Mouse (Mus musculus): ENCODE data around the gene Plcz1. TPM values are rescaled to one million over a fixed set of nuclear protein-coding genes. Genes with fewer than 3 reads are reported as not detected.

Plcz1 gene
- 0.27 TPM in 1 of 2 replicates, not detected in the other for polyA plus RNA-seq (2014; fragmentation: Nextera tagmentation; extraction: Ambion mirVana)

DNA sequence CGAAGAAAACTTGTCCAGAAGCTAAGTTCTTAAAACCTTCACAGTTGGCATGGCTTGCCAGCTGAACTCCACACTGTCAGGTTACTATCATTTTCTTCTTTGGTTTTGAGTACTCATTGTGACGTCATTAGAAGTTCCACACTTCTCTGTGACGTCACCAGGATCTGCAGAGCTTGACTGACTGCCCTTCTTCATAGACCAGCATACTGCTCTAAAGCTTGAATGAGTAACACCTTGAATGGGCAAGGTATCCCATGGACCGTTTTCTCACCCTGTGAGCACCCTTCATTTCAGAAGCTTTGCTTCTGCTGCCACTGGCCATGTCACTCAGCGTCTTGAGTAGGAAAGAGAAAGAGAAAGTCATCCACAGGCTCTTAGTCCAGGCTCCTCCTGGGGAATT, at the start of gene Plcz1:
TSS of gene Plcz1 (minus strand) at position 101 of the 400 bp plus-strand sequence.
- no peaks in the 10 kb centered on the region for H3K4me1 ChIP-seq (ENCODE audit: control insufficient read depth, insufficient read depth, low read length)
- H3K4me2 ChIP-seq = no peak within 1 kb of the TSS
- WGBS (ENCODE audit: insufficient replicate concordance) = 79% methylated on average over 5 of the region's 5 CpGs
- H3K27ac ChIP-seq (ENCODE audit: low read depth, low read length) = no peak within 1 kb of the TSS
- ATAC-seq (replicated peaks; ENCODE audit: insufficient number of reproducible peaks, low FRiP score, low TSS enrichment) = no peak
- no peak within 1 kb of the TSS for H3K4me3 ChIP-seq (ENCODE audit: low read depth, low read length)
- H3K9ac ChIP-seq (ENCODE audit: low read depth, low read length) = no peak within 1 kb of the TSS
- H3K27me3 ChIP-seq (ENCODE audit: control insufficient read depth, insufficient read depth, low read length) = no peaks in the 10 kb centered on the region
- no peaks in the 10 kb centered on the region for H3K36me3 ChIP-seq (ENCODE audit: control insufficient read depth, insufficient read depth, low read length)
- H3K9me3 ChIP-seq (replicated peaks; ENCODE audit: control insufficient read depth, low read length) = no peaks in the 10 kb centered on the region

DNA sequence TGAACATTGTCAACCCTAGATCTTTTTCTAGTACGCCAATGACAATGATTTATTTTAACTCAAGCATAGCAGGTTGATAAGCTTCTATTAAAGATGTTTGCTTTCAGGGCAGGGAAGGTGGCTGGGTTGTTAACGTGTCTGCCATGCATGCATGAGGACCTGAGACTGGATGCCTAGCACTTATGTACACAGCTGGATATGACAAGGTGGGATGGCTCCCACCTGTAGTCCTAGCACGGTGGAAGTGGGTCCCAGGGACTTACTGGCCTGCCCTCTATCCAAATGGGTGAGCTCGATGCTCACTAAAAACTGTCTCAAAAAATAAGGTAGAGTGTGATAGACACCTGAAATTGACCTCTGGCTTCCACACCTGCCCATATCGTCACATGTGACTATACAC, 48.6 kb upstream of the Plcz1 start:
- Histone ChIP-seq H3K27me3 (ENCODE audit: control insufficient read depth, insufficient read depth, low read length) (no peaks in the 10 kb centered on the region), H3K4me2 (no peak overlapping the region), H3K27ac (ENCODE audit: low read depth, low read length) (no peak overlapping the region), H3K4me1 (ENCODE audit: control insufficient read depth, insufficient read depth, low read length) (no peaks in the 10 kb centered on the region), H3K36me3 (ENCODE audit: control insufficient read depth, insufficient read depth, low read length) (no peaks in the 10 kb centered on the region), H3K9ac (ENCODE audit: low read depth, low read length) (no peak overlapping the region), H3K9me3 (replicated peaks; ENCODE audit: control insufficient read depth, low read length) (no peaks in the 10 kb centered on the region), H3K4me3 (ENCODE audit: low read depth, low read length) (no peak overlapping the region)
- ATAC-seq (replicated peaks; ENCODE audit: insufficient number of reproducible peaks, low FRiP score, low TSS enrichment) = no peak
- 81% methylated on average over 5 of the region's 5 CpGs for WGBS (ENCODE audit: insufficient replicate concordance)

DNA sequence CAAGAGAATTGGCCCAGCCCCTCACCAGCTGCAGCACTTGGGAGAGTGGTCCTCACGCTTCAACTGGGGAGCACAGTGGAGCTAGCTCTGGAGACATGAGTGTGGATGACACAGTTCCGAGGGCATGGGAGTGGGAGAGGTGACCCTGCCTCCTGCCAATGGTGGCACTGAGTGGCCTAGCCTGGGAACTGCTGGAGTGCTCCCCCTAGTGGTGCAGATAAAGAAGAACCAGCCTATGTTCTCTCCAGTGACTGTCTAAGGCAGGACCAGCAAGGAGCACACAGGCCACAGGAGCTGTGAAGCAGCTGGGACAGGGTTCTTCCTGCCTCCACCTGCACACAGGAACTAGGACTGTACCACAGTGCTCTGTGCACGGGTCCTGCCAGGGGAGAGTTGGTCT, 40.5 kb upstream of the Plcz1 start:
- Histone ChIP-seq H3K27me3 (ENCODE audit: control insufficient read depth, insufficient read depth, low read length) (no peaks in the 10 kb centered on the region), H3K27ac (ENCODE audit: low read depth, low read length) (no peak overlapping the region), H3K9ac (ENCODE audit: low read depth, low read length) (no peak overlapping the region), H3K4me3 (ENCODE audit: low read depth, low read length) (no peak overlapping the region), H3K4me2 (no peak overlapping the region), H3K36me3 (ENCODE audit: control insufficient read depth, insufficient read depth, low read length) (no peaks in the 10 kb centered on the region), H3K4me1 (ENCODE audit: control insufficient read depth, insufficient read depth, low read length) (no peaks in the 10 kb centered on the region), H3K9me3 (replicated peaks; ENCODE audit: control insufficient read depth, low read length) (no peaks in the 10 kb centered on the region)
- no peak; the same call in 1 of the 2 replicates for ATAC-seq (replicated peaks; ENCODE audit: insufficient number of reproducible peaks, low FRiP score, low TSS enrichment)
- WGBS (ENCODE audit: insufficient replicate concordance) = 65% methylated on average over 3 of the region's 3 CpGs

- H3K27me3 ChIP-seq (ENCODE audit: control insufficient read depth, insufficient read depth, low read length) = no peaks in the 10 kb centered on the region
- H3K4me2 ChIP-seq = no peak overlapping the region
- no peaks in the 10 kb centered on the region for H3K4me1 ChIP-seq (ENCODE audit: control insufficient read depth, insufficient read depth, low read length)
- 71% methylated on average over 7 of the region's 7 CpGs for WGBS (ENCODE audit: insufficient replicate concordance)
- no peak overlapping the region for H3K9ac ChIP-seq (ENCODE audit: low read depth, low read length)
- no peaks in the 10 kb centered on the region for H3K36me3 ChIP-seq (ENCODE audit: control insufficient read depth, insufficient read depth, low read length)
- ATAC-seq (replicated peaks; ENCODE audit: insufficient number of reproducible peaks, low FRiP score, low TSS enrichment) = no peak
- H3K27ac ChIP-seq (ENCODE audit: low read depth, low read length) = no peak overlapping the region
- H3K9me3 ChIP-seq (replicated peaks; ENCODE audit: control insufficient read depth, low read length) = no peaks in the 10 kb centered on the region
- H3K4me3 ChIP-seq (ENCODE audit: low read depth, low read length) = no peak overlapping the region
Measured at GRCm38 (mm10) chr6:140080933-140081332, 39.7 kb upstream of the Plcz1 start.

DNA sequence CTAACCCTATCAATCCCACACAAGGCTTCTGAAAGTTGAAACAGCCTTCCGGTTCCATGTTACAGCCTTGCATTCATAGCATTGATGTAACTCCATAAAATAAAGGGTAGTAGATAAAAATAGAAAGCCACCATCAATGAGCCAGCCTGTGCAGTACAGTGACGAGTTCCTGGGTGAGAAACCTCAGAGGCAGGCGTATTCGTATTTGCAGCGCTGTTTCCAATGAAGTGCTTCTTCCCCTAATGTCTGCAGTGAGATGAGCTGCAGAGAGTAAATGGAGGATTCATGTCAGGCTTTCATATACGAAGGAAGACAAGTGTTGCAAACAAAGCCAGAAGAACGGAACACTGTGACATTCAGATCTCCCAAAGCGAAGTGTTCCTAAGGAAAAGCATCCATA, 27.9 kb upstream of the Plcz1 start:
- Histone ChIP-seq H3K4me3 (ENCODE audit: low read depth, low read length) (no peak overlapping the region), H3K36me3 (ENCODE audit: control insufficient read depth, insufficient read depth, low read length) (no peaks in the 10 kb centered on the region), H3K9me3 (replicated peaks; ENCODE audit: control insufficient read depth, low read length) (no peaks in the 10 kb centered on the region), H3K27ac (ENCODE audit: low read depth, low read length) (no peak overlapping the region), H3K9ac (ENCODE audit: low read depth, low read length) (no peak overlapping the region), H3K4me1 (ENCODE audit: control insufficient read depth, insufficient read depth, low read length) (no peaks in the 10 kb centered on the region), H3K4me2 (no peak overlapping the region), H3K27me3 (ENCODE audit: control insufficient read depth, insufficient read depth, low read length) (no peaks in the 10 kb centered on the region)
- WGBS (ENCODE audit: insufficient replicate concordance) = 85% methylated on average over 8 of the region's 8 CpGs
- ATAC-seq (replicated peaks; ENCODE audit: insufficient number of reproducible peaks, low FRiP score, low TSS enrichment) = no peak

DNA sequence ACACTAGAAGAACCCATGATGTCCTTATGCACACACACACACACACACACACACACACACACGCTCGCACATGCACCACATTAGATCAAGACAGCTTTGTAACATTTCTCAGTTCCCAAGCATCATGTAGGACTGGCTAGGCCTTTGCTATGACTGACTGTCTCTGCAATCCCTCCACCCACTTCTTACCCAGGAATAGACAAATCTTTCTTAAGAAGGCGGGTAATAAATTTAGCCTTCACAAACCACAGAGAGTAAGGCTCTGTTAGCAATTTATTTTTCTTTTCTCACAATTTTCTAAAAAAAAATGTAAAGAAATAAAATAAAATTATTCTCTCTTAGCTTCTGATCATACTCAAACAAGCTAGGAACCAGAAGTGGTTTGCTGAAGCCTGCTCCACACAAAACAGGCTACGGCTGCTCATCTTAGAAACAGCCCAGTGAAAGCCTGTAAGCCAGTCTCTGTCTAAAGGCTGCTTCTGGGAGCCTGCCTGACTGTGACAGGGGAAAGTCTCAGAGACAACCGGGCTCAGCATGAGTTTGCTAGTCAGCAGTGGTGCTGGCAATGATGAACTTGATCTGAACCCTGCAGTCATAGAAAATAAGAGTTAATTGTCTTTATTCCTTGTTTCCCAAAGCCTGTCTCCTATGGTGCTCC, 13.1 kb upstream of the Plcz1 start:
- Histone ChIP-seq H3K27me3 (ENCODE audit: control insufficient read depth, insufficient read depth, low read length) (no peaks in the 10 kb centered on the region), H3K9ac (ENCODE audit: low read depth, low read length) (no peak overlapping the region), H3K4me3 (ENCODE audit: low read depth, low read length) (no peak overlapping the region), H3K27ac (ENCODE audit: low read depth, low read length) (no peak overlapping the region), H3K9me3 (replicated peaks; ENCODE audit: control insufficient read depth, low read length) (no peaks in the 10 kb centered on the region), H3K4me1 (ENCODE audit: control insufficient read depth, insufficient read depth, low read length) (no peaks in the 10 kb centered on the region), H3K36me3 (ENCODE audit: control insufficient read depth, insufficient read depth, low read length) (no peaks in the 10 kb centered on the region), H3K4me2 (no peak overlapping the region)
- no peak for ATAC-seq (replicated peaks; ENCODE audit: insufficient number of reproducible peaks, low FRiP score, low TSS enrichment)
- WGBS (ENCODE audit: insufficient replicate concordance) = 78% methylated on average over 5 of the region's 5 CpGs

DNA sequence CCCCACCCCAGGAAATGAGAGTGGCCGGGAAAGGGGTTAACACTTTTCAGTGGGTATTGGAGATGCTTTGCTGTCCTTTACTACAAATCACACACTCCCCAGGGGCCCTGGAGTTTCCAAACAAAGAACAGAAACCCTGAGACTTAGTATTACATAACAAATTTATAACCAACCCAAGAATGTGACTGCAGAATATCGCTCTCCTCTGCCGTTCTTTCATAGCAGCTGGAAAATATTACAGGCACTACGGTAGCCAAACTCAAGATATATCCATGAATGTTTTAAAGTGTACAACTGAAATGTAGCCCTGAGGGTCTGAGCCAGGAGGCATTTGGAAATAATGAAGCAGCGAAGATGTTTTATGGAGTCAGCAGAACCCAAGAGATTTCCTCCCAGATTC, 10.2 kb upstream of the Plcz1 start:
- Histone ChIP-seq H3K36me3 (ENCODE audit: control insufficient read depth, insufficient read depth, low read length) (no peaks in the 10 kb centered on the region), H3K9ac (ENCODE audit: low read depth, low read length) (no peak overlapping the region), H3K4me3 (ENCODE audit: low read depth, low read length) (no peak overlapping the region), H3K9me3 (replicated peaks; ENCODE audit: control insufficient read depth, low read length) (no peaks in the 10 kb centered on the region), H3K27ac (ENCODE audit: low read depth, low read length) (no peak overlapping the region), H3K4me1 (ENCODE audit: control insufficient read depth, insufficient read depth, low read length) (no peaks in the 10 kb centered on the region), H3K4me2 (no peak overlapping the region), H3K27me3 (ENCODE audit: control insufficient read depth, insufficient read depth, low read length) (no peaks in the 10 kb centered on the region)
- ATAC-seq (replicated peaks; ENCODE audit: insufficient number of reproducible peaks, low FRiP score, low TSS enrichment) = no peak
- 79% methylated on average over 5 of the region's 5 CpGs for WGBS (ENCODE audit: insufficient replicate concordance)

GRCm38 (mm10) chr6:140040952-140041351, 305 bp downstream of the Plcz1 start, which contains the start of gene Capza3:
Gene Capza3 (plus strand): TSS chr6:140041252.
- Histone ChIP-seq H3K4me3 (ENCODE audit: low read depth, low read length) (no peak within 1 kb of the TSS), H3K27ac (ENCODE audit: low read depth, low read length) (no peak within 1 kb of the TSS), H3K4me1 (ENCODE audit: control insufficient read depth, insufficient read depth, low read length) (no peaks in the 10 kb centered on the region), H3K4me2 (no peak within 1 kb of the TSS), H3K9me3 (replicated peaks; ENCODE audit: control insufficient read depth, low read length) (no peaks in the 10 kb centered on the region), H3K9ac (ENCODE audit: low read depth, low read length) (no peak within 1 kb of the TSS), H3K27me3 (ENCODE audit: control insufficient read depth, insufficient read depth, low read length) (no peaks in the 10 kb centered on the region), H3K36me3 (ENCODE audit: control insufficient read depth, insufficient read depth, low read length) (no peaks in the 10 kb centered on the region)
- no peak for ATAC-seq (replicated peaks; ENCODE audit: insufficient number of reproducible peaks, low FRiP score, low TSS enrichment)
- 87% methylated on average over 7 of the region's 7 CpGs for WGBS (ENCODE audit: insufficient replicate concordance)

DNA sequence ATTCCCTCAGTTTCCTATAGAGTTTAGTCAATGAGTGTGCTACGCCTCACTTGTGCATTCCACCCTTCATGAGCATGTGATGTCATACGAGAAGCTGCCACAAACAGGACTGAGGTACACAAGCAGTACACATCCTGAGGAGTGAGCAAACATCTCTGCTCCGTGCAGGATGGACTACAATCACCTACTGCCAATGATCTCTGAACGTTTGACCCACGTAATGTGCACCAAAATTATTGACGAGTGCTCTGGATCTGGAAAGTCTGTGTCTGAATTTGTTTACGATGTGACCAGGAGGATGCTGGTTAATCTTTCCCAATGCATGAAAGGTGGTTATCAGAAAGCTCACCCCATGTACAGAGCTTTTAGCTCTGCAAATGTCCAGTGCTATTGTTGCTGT, 16.9 kb downstream of the Plcz1 start:
- Histone ChIP-seq H3K36me3 (ENCODE audit: control insufficient read depth, insufficient read depth, low read length) (no peaks in the 10 kb centered on the region), H3K4me1 (ENCODE audit: control insufficient read depth, insufficient read depth, low read length) (no peaks in the 10 kb centered on the region), H3K4me3 (ENCODE audit: low read depth, low read length) (no peak overlapping the region), H3K27ac (ENCODE audit: low read depth, low read length) (no peak overlapping the region), H3K27me3 (ENCODE audit: control insufficient read depth, insufficient read depth, low read length) (no peaks in the 10 kb centered on the region), H3K4me2 (no peak overlapping the region), H3K9me3 (replicated peaks; ENCODE audit: control insufficient read depth, low read length) (no peaks in the 10 kb centered on the region), H3K9ac (ENCODE audit: low read depth, low read length) (no peak overlapping the region)
- no peak for ATAC-seq (replicated peaks; ENCODE audit: insufficient number of reproducible peaks, low FRiP score, low TSS enrichment)
- WGBS (ENCODE audit: insufficient replicate concordance) = 81% methylated on average over 7 of the region's 7 CpGs
